Mouse (Mus musculus) midbrain, embryonic 12.5 days (tissue): ENCODE data around the gene Cd22. TPM values are rescaled to one million over a fixed set of nuclear protein-coding genes. Genes with fewer than 3 reads are reported as not detected.

Source experiments
- ATAC-seq: fragments of 200-750 bp; cut with Nextera tagmentation; 2 replicates; pipeline ENCODE4 v1.8.0; 2017; ENCODE audit warnings: low read depth, moderate TSS enrichment, moderate library complexity; ENCODE audit not compliant: low FRiP score
- H3K27ac ChIP-seq: fragments of 300-500 bp; sonication (generic); replicated peaks from 2 replicates; pipeline ENCODE4 v1.5.1; 2016; ENCODE audit warnings: mild to moderate bottlenecking
- H3K27me3 ChIP-seq: fragments of 300-500 bp; sonication (generic); 2 replicates; pipeline ENCODE4 v1.6.1; 2016; ENCODE audit warnings: mild to moderate bottlenecking
- H3K36me3 ChIP-seq: fragments of 300-500 bp; sonication (generic); 2 replicates; pipeline ENCODE4 v1.6.1; 2016
- H3K4me1 ChIP-seq: fragments of 300-500 bp; sonication (generic); 2 replicates; pipeline ENCODE4 v1.6.1; 2016
- H3K4me2 ChIP-seq: fragments of 300-500 bp; sonication (generic); replicated peaks from 2 replicates; pipeline ENCODE4 v1.6.1; 2016; ENCODE audit warnings: mild to moderate bottlenecking, moderate library complexity
- H3K4me3 ChIP-seq: fragments of 300-500 bp; sonication (generic); 2 replicates; pipeline ENCODE4 v1.5.1; 2016; ENCODE audit warnings: mild to moderate bottlenecking
- H3K9ac ChIP-seq: fragments of 300-500 bp; sonication (generic); replicated peaks from 2 replicates; pipeline ENCODE4 v1.6.1; 2016; ENCODE audit warnings: mild to moderate bottlenecking, moderate library complexity
- H3K9me3 ChIP-seq: fragments of 300-500 bp; sonication (generic); 2 replicates; pipeline ENCODE4 v1.6.1; 2016; ENCODE audit warnings: mild to moderate bottlenecking
- WGBS: fragments of 180-500 bp; shearing (Covaris S2); methylation state at CpG from one replicate; pipeline ENCODE4 v1.1.7; 2016; 5-methylcytosine and 5-hydroxymethylcytosine counted together
- polyA plus RNA-seq: library from polyadenylated mRNA; unstranded; fragments of >200 nt; fragmentation: Nextera tagmentation; extraction: Ambion mirVana; gene quantifications from 2 replicates; pipeline ENCODE4 v1.2.1, GENCODE M21; 2016

Cd22 gene
- polyA plus RNA-seq, 1 experiment from 2014 or later: not detected

DNA sequence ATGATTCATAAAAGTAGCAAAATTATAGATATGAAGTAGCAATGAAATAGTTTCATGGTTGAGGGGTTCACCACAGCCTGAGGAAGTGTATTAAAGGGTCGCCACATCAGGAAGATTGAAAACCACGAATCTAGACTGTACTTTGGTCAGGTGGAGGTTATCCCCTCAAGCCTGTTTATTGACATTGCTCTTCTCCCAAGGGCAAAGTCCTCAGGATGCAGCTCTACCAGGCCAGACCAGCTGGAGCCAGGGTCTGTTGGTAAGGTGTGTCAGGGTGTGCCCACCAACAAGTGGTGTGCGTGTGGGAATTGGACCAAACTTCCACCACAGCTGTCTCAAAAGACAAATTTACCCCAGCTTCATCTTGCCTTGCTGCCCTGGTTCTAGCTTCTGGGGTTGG is 15.1 kb upstream of the Cd22 start:
- WGBS: 93% methylated on average over 3 of the region's 3 CpGs

GRCm38 (mm10) chr7:30892515-30892914 is 12.4 kb upstream of the Cd22 start:
- Histone ChIP-seq H3K4me2 (no peak overlapping the region), H3K36me3 (no peaks in the 10 kb centered on the region), H3K9ac (no peak overlapping the region), H3K27ac (no peak overlapping the region), H3K4me1 (no peaks in the 10 kb centered on the region), H3K4me3 (no peak overlapping the region), H3K27me3 (no peaks in the 10 kb centered on the region), H3K9me3 (no peaks in the 10 kb centered on the region)
- no peak for ATAC-seq
- 66% methylated on average over 3 of the region's 3 CpGs for WGBS

More for the DNA sequence above, 15.1 kb upstream of the Cd22 start:
- no peak for ATAC-seq
- no peaks in the 10 kb centered on the region for H3K27me3 ChIP-seq
- no peak overlapping the region for H3K27ac ChIP-seq
- no peaks in the 10 kb centered on the region for H3K9me3 ChIP-seq
- H3K36me3 ChIP-seq: no peaks in the 10 kb centered on the region
- no peaks in the 10 kb centered on the region for H3K4me1 ChIP-seq
- H3K9ac ChIP-seq: no peak overlapping the region
- no peak overlapping the region for H3K4me2 ChIP-seq
- H3K4me3 ChIP-seq: no peak overlapping the region

DNA sequence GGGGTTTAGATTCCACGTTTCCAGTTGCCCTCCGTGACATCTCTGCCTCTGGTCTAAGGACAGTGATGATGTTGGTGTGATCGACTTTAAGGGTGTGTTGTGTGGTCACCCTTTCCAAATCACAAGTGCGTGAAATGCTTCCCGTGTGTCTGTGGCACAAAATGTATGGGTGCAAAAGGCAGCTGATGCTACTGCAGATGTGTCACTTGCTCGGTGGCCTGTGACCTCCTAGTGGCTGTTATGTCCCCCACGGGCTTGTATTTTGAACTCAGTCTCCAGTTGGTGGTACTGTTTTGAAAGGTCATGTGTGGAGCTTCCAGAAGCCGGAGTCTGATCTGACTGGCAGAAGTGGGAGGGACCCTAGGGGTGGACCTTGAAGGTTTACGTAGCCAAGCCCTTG is 11.6 kb upstream of the Cd22 start:
- Histone ChIP-seq H3K4me1 (no peaks in the 10 kb centered on the region), H3K9ac (no peak overlapping the region), H3K27me3 (no peaks in the 10 kb centered on the region), H3K9me3 (no peaks in the 10 kb centered on the region), H3K4me2 (no peak overlapping the region), H3K4me3 (no peak overlapping the region), H3K36me3 (no peaks in the 10 kb centered on the region), H3K27ac (no peak overlapping the region)
- WGBS: 88% methylated on average over 9 of the region's 9 CpGs
- ATAC-seq: no peak

- H3K4me3 ChIP-seq: no peak overlapping the region
- no peak overlapping the region for H3K4me2 ChIP-seq
- H3K4me1 ChIP-seq: no peaks in the 10 kb centered on the region
- ATAC-seq: no peak
- H3K9me3 ChIP-seq: no peaks in the 10 kb centered on the region
- no peak overlapping the region for H3K9ac ChIP-seq
- no peak overlapping the region for H3K27ac ChIP-seq
- 81% methylated on average over 2 of the region's 2 CpGs for WGBS
- no peaks in the 10 kb centered on the region for H3K36me3 ChIP-seq
- no peaks in the 10 kb centered on the region for H3K27me3 ChIP-seq
Observed at GRCm38 (mm10) chr7:30890681-30891080, 10.5 kb upstream of the Cd22 start.

DNA sequence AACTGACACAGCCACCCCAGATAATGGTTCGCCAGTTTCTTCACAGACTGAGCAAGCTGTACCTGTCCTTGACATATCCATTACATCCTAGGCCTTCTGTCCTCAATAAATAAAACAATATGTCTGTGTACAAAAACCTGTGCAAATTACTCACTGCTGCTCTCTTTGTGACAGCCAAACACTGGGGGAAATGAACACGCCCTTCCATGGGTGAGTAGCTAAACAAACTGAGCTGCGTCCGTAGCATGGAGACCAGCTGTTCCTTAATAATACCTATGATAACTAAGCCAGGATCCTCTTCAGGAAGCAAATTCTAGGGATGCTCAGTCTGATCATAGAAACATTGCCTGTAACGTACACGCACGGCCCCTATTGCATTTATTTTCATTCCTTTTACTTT is 8.6 kb upstream of the Cd22 start:
- Histone ChIP-seq H3K27me3 (no peaks in the 10 kb centered on the region), H3K27ac (no peak overlapping the region), H3K9ac (no peak overlapping the region), H3K36me3 (no peaks in the 10 kb centered on the region), H3K4me3 (no peak overlapping the region), H3K9me3 (no peaks in the 10 kb centered on the region), H3K4me2 (no peak overlapping the region), H3K4me1 (no peaks in the 10 kb centered on the region)
- no peak for ATAC-seq
- WGBS: 85% methylated on average over 7 of the region's 7 CpGs

DNA sequence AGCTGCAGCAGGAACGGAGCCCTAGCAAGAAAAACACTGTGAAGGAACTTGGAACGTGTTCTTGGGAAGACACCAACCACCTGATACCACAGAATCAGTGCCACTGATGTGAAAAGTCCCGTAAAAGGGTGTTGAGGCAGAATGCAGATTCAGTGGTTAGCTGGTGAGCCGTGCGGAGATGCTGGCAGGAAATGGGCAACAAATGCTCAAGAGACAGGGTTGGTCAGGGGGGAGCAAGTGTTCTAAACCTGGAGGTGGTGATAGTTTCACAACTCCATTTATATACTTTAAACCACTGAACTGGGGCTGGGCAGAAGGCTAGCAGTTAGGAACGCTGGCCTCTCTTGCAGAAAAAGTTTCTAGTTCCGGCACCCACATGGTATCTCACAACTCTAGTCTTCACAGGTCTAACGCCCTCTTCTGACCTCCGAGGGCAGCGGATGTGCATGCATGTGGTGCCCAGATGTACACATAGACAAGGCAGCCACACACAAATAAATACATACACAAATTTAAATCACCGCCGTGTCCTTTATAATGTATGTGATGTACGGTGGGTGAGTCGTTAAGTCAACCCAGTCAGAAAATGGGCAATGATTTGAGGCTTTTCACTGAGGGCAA is 7.5 kb upstream of the Cd22 start:
- ATAC-seq: no peak
- Histone ChIP-seq H3K9ac (no peak overlapping the region), H3K4me2 (no peak overlapping the region), H3K36me3 (no peaks in the 10 kb centered on the region), H3K4me3 (no peak overlapping the region), H3K27ac (no peak overlapping the region), H3K4me1 (no peaks in the 10 kb centered on the region), H3K9me3 (no peaks in the 10 kb centered on the region), H3K27me3 (no peaks in the 10 kb centered on the region)
- 89% methylated on average over 14 of the region's 14 CpGs for WGBS

GRCm38 (mm10) chr7:30886852-30887251 is 6.7 kb upstream of the Cd22 start:
- ATAC-seq: no peak
- no peak overlapping the region for H3K27ac ChIP-seq
- no peaks in the 10 kb centered on the region for H3K9me3 ChIP-seq
- H3K9ac ChIP-seq: no peak overlapping the region
- no peaks in the 10 kb centered on the region for H3K4me1 ChIP-seq
- H3K4me3 ChIP-seq: no peak overlapping the region
- H3K27me3 ChIP-seq: no peaks in the 10 kb centered on the region
- no peaks in the 10 kb centered on the region for H3K36me3 ChIP-seq
- H3K4me2 ChIP-seq: no peak overlapping the region
- 80% methylated on average over 4 of the region's 4 CpGs for WGBS

DNA sequence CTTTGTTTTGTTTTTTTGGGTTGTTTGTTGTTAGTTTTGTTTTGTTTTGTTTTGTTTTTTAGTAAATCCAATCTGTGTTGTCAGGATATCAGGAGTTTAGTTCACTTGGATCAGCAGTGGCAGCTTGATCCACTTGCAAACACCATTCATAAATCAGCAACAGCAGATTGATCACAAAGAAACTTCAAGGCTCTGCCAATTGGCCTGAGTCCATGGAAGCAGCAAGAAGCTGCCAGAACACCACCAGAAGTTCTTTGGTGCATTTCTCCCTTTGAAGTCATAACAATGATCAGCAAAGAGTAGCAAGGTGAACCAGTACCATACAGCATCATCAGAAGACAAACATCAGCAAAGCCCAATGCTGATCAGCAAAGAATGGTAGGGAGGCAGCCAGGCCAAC is 3.9 kb upstream of the Cd22 start:
- Histone ChIP-seq H3K9me3 (no peaks in the 10 kb centered on the region), H3K9ac (no peak overlapping the region), H3K4me3 (no peak overlapping the region), H3K27me3 (no peaks in the 10 kb centered on the region), H3K27ac (no peak overlapping the region), H3K4me2 (no peak overlapping the region), H3K36me3 (no peaks in the 10 kb centered on the region), H3K4me1 (no peaks in the 10 kb centered on the region)
- no peak for ATAC-seq

DNA sequence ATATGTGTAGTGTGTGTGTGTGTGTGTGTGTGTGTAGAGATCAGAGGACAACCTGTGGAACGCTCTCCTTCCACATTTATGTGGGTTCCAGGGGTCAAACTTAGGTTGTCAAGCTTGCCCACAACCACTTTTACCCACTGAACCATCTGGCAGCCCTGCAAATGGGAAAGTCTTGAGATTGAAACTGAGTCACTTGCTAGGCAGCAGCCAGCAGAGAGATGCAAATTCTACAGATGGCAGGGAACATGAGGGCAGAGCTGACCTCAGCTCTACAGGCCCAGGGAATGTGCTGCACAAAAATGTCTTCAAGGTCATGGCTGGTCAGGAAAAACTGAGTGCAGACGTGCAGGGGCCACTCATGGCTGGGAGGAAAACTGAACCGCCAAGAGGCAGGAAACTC is 1.2 kb upstream of the Cd22 start:
- Histone ChIP-seq H3K9ac (no peak overlapping the region), H3K4me3 (no peak overlapping the region), H3K27ac (no peak overlapping the region), H3K9me3 (no peaks in the 10 kb centered on the region), H3K4me2 (no peak overlapping the region), H3K4me1 (no peaks in the 10 kb centered on the region), H3K27me3 (no peaks in the 10 kb centered on the region), H3K36me3 (no peaks in the 10 kb centered on the region)
- WGBS: 91% methylated on average over 3 of the region's 3 CpGs
- no peak for ATAC-seq

- Histone ChIP-seq H3K36me3 (no peaks in the 10 kb centered on the region), H3K9me3 (no peaks in the 10 kb centered on the region), H3K27me3 (no peaks in the 10 kb centered on the region), H3K27ac (no peak overlapping the region), H3K4me1 (no peaks in the 10 kb centered on the region), H3K4me2 (no peak overlapping the region), H3K4me3 (no peak overlapping the region), H3K9ac (no peak overlapping the region)
- ATAC-seq: no peak
- WGBS: 81% methylated on average over 6 of the region's 6 CpGs
Observed at GRCm38 (mm10) chr7:30878950-30879349, 1.2 kb downstream of the Cd22 start.

- WGBS: 28% methylated on average over 15 of the region's 15 CpGs
- H3K9ac ChIP-seq: no peak overlapping the region
- no peak overlapping the region for H3K4me3 ChIP-seq
- no peaks in the 10 kb centered on the region for H3K36me3 ChIP-seq
- no peaks in the 10 kb centered on the region for H3K4me1 ChIP-seq
- H3K9me3 ChIP-seq: no peaks in the 10 kb centered on the region
- H3K27ac ChIP-seq: no peak overlapping the region
- H3K27me3 ChIP-seq: peaks cover 6% of the 10 kb centered on the region; the same call in 1 of the 2 replicates
- H3K4me2 ChIP-seq: peak overlapping the region; percentile 25
- no peak for ATAC-seq
Observed at GRCm38 (mm10) chr7:30873083-30873482, 7.1 kb downstream of the Cd22 start.

DNA sequence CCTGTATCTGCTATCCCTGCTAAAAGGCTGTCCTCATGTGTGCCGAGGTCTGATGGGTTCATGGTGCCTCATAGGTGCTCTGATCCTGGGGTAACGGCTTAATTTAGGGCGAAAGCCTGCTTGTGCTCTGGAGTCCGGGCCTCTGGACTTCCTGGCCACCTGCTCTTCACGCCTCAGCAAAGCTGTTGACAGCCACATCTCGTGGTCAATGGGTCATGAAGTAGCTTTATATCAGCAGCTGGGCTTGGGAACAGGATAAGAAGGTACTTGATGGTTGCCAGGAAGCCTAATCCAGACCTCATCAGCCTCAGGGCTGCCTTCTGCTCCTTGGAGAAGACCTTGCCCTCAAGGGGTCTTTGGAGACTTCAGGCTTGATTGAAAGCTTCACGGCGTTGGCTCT is 16.8 kb downstream of the Cd22 start:
- Histone ChIP-seq H3K27me3 (0 out of 2 replicates have a peak, but pooled peaks cover 8% of the 10 kb centered on the region), H3K27ac (no peak overlapping the region), H3K9me3 (no peaks in the 10 kb centered on the region), H3K4me1 (0 out of 2 replicates have a peak, but pooled peaks cover 3% of the 10 kb centered on the region), H3K36me3 (no peaks in the 10 kb centered on the region), H3K4me2 (no peak overlapping the region), H3K9ac (no peak overlapping the region), H3K4me3 (no peak overlapping the region)
- whole genome bisulfite sequencing: 76% methylated on average over 8 of the region's 8 CpGs
- no peak for ATAC-seq

DNA sequence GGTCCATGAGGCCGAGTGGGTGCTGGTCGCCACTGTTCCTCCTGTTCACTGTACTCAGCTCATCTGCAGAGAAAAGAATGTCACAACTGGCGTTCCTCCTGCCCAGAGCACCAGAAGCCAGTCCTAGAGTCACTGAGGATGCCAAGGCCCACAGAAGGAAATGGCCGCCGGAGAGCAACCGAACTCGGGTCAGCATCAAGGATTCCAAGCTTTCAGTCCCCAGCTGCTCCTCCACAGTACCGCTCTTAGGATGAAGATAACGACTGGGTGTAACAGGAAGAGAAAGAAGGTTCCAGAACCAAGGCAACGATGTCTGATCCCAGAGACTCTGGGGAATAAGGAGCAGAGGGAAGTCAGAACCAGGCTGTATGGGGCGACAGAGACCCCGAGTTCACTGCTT is 18.7 kb downstream of the Cd22 start, which contains the start of gene Ffar1:
Gene Ffar1, minus strand, starts transcription at position 101 of the 400 bp plus-strand sequence.
- WGBS: 84% methylated on average over 12 of the region's 12 CpGs
- H3K4me2 ChIP-seq: no peak within 1 kb of the TSS

More for the DNA sequence above, 18.7 kb downstream of the Cd22 start, which contains the start of gene Ffar1:
- H3K27ac ChIP-seq: no peak within 1 kb of the TSS
- no peaks in the 10 kb centered on the region for H3K9me3 ChIP-seq
- H3K4me1 ChIP-seq: 0 out of 2 replicates have a peak, but pooled peaks cover 3% of the 10 kb centered on the region
- 0 out of 2 replicates have a peak within 1 kb of the TSS, but pooled peaks have one; percentile 28 for H3K9ac ChIP-seq
- 0 out of 2 replicates have a peak, but pooled peaks cover 8% of the 10 kb centered on the region for H3K27me3 ChIP-seq
- H3K4me3 ChIP-seq: no peak within 1 kb of the TSS
- no peaks in the 10 kb centered on the region for H3K36me3 ChIP-seq
- ATAC-seq: no peak
